Mouse (Mus musculus) embryonic facial prominence, embryonic 13.5 days (tissue): ENCODE measurements around the gene Mcee. TPM values are rescaled to one million over a fixed set of nuclear protein-coding genes. Genes with fewer than 3 reads are reported as not detected.

ENCODE experiments used
- ATAC-seq: fragments of 200-750 bp; cut with Nextera tagmentation; 2 replicates; pipeline ENCODE4 v1.8.0; 2017; ENCODE audit warnings: low read depth; ENCODE audit not compliant: insufficient number of reproducible peaks, insufficient read depth, low FRiP score, low TSS enrichment
- H3K27ac ChIP-seq: fragments of 300-500 bp; sonication (generic); 2 replicates; pipeline ENCODE4 v1.5.1; 2015; ENCODE audit warnings: moderate library complexity, mild to moderate bottlenecking, inconsistent platforms
- H3K27me3 ChIP-seq: fragments of 300-500 bp; sonication (generic); 2 replicates; pipeline ENCODE4 v1.6.1; 2015; ENCODE audit warnings: mild to moderate bottlenecking, inconsistent platforms
- H3K36me3 ChIP-seq: fragments of 300-500 bp; sonication (generic); 2 replicates; pipeline ENCODE4 v1.6.1; 2015; ENCODE audit warnings: mild to moderate bottlenecking, inconsistent platforms
- H3K4me1 ChIP-seq: fragments of 300-500 bp; sonication (generic); 2 replicates; pipeline ENCODE4 v1.6.1; 2015; ENCODE audit warnings: inconsistent platforms
- H3K4me2 ChIP-seq: fragments of 300-500 bp; sonication (generic); 2 replicates; pipeline ENCODE4 v1.6.1; 2015; ENCODE audit warnings: moderate library complexity, mild to moderate bottlenecking, inconsistent platforms
- H3K4me3 ChIP-seq: fragments of 300-500 bp; sonication (generic); 2 replicates; pipeline ENCODE4 v1.5.1; 2015; ENCODE audit warnings: mild to moderate bottlenecking, inconsistent platforms
- H3K9ac ChIP-seq: fragments of 300-500 bp; sonication (generic); 2 replicates; pipeline ENCODE4 v1.6.1; 2015; ENCODE audit warnings: mild to moderate bottlenecking, inconsistent platforms
- H3K9me3 ChIP-seq: fragments of 300-500 bp; sonication (generic); 2 replicates; pipeline ENCODE4 v1.6.1; 2016; ENCODE audit warnings: inconsistent platforms
- WGBS: fragments of 180-500 bp; shearing (Covaris S2); methylation state at CpG from one replicate; pipeline ENCODE4 v1.1.7; 2015; ENCODE audit warnings: mixed read lengths; 5-methylcytosine and 5-hydroxymethylcytosine counted together
- polyA plus RNA-seq: library from polyadenylated mRNA; unstranded; fragments of >200 nt; fragmentation: Nextera tagmentation; extraction: Ambion mirVana; gene quantifications from 2 replicates; pipeline ENCODE4 v1.2.1, GENCODE M21; 2015

The Mcee gene
- polyA plus RNA-seq, 1 experiment from 2014 or later = 58.3 TPM

DNA sequence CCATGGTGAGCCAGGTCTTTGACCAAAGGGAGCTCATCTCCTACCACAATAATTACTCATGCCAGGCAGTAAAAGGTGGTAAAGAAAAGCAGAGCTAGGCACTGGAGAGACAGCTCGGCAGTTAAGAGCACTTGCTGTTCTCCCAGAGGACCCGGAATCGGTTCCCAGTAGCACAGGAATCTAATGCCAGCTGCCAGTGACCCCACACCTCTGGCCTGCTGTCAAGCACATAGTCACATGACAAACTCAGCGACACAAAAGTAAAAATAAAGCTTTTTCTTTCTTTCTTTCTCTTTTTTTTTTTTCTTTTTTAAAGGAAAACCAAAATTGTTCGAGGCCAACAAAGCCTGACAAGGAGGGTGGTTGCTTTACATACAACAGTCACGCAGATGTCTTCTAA lies 22.6 kb upstream of the Mcee start:
- no peak overlapping the region for H3K4me3 ChIP-seq
- WGBS = 88% methylated on average over 6 of the region's 6 CpGs
- H3K36me3 ChIP-seq = peaks cover 53% of the 10 kb centered on the region
- H3K9ac ChIP-seq = no peak overlapping the region
- H3K27ac ChIP-seq = no peak overlapping the region
- no peaks in the 10 kb centered on the region for H3K27me3 ChIP-seq
- H3K9me3 ChIP-seq = no peaks in the 10 kb centered on the region
- H3K4me2 ChIP-seq = no peak overlapping the region
- peaks cover 12% of the 10 kb centered on the region for H3K4me1 ChIP-seq
- no peak for ATAC-seq

DNA sequence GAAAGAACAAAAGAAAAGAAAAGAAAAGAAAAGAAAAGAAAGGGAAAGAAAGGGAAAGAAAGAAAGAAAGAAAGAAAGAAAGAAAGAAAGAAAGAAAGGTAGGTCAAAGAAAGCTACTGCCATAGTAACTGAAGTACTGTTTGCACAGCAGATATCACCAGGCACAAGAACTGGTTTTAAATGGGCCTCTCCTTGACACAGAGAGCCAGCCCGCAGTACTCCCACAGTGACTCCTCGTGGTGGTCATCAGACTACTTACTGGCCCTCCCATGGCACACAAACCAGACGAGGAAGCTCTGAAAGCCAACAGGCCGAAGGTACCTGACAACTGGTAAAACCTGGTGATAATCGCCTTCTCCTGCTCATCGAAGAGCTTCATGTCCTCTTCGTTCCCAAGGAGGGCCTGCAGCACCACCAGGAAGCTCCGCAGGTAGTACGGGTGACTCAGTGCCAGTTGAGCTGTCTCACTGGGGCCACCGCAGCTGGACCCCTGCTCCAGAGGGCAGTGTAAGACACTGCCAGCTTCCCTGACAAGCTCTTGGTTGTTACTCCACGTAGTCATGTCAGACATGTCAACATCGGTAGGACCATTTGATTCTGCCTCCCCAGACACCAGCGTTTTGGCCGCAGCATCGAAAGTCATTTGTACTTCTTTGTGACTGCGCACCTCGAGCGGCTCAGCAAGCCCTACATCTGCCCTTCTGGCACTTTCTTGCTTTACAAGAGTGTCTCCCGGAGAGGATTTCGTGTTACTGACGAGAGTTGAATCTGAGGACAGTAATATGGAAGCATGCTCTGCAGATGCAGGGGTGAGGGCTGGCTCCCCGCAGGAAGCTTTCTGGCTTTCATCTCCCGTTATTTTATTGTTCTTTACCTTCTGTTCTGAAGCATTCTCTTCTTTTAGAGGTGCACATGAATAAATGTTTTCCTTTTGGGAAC lies 20.2 kb upstream of the Mcee start:
- H3K4me1 ChIP-seq = peaks cover 12% of the 10 kb centered on the region
- peaks cover 47% of the 10 kb centered on the region for H3K36me3 ChIP-seq
- H3K4me3 ChIP-seq = no peak overlapping the region
- WGBS = 90% methylated on average over 23 of the region's 23 CpGs
- no peak overlapping the region for H3K9ac ChIP-seq
- H3K4me2 ChIP-seq = no peak overlapping the region
- ATAC-seq = no peak
- no peak overlapping the region for H3K27ac ChIP-seq
- H3K9me3 ChIP-seq = no peaks in the 10 kb centered on the region
- no peaks in the 10 kb centered on the region for H3K27me3 ChIP-seq

DNA sequence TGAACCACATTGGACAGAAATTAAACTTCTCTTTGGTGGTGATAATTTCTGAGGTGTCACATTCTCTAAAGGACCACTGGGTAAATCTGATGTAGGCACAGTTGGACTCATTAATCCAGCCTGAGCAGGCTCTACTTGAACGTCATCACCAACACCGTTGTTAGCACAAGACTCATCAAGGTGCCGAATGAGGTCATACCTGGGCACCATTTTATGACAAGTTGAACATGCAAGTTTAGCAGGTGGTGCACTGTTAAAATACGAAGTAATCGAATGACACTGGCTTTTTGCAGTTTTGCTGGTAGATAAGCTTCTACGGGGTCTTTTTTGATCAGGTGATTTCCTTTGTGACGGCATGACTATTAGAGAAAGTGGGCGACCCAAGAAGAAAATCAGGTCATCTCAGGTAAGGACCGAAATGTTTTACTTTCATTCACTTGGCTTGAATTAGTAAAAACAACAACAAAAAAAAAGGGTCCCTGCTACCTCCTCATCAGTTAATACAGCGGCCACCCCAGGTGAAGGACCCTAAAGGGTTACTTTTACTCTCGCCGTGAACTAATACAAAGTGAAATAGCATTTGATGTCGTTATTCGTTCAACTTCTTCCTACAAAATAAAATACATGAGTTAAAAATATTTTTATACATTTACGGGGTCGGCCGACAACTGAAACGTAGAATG lies 19.1 kb upstream of the Mcee start:
- H3K9me3 ChIP-seq = no peaks in the 10 kb centered on the region
- peak overlapping the region; percentile 98 for H3K27ac ChIP-seq
- H3K4me3 ChIP-seq = peak overlapping the region; percentile 66
- H3K9ac ChIP-seq = peak overlapping the region; percentile 84
- no peaks in the 10 kb centered on the region for H3K27me3 ChIP-seq
- 12% methylated on average over 18 of the region's 18 CpGs for WGBS
- peak overlapping the region; percentile 66 for H3K4me2 ChIP-seq
- H3K4me1 ChIP-seq = peaks cover 12% of the 10 kb centered on the region
- ATAC-seq = 0 out of 2 replicates have a peak, but pooled peaks have one; percentile 20
- H3K36me3 ChIP-seq = peaks cover 52% of the 10 kb centered on the region

DNA sequence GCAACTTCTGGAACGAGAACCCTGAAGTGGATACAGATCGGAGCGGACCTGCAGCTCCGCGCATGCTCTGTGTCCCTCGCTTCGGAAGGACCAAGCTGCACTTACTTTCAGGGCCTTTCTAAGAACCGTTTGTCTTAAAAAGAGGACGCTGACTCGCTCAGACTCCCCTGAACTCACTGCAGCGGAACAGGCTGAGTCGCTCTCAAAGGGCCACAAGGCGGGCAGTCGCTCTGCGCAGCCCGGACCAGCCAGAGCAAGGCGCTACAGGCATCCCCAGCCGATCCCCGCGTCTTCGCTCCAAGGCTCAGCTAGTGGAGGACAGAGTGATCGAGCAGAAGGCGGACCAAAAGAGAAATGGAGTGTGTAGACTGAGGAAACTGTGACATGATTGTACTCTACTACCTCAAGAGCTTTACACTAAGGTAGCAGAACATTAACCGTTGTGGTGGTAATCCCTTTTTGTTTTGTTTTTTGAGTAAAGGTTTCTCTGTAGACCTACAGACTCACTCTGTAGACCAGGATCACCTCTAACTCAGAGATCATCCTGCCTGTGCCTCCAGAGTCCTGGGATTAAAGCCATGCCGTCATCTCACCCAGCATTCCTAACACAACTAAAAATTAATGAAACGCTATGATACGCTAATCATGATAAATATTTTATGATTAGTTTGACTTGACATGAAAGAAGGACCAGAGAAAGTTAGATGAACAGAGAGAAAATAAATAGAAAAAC lies 18.4 kb upstream of the Mcee start, which contains the start of gene Fan1:
Fan1 (minus strand) TSS at position 266 of the 733 bp plus-strand sequence.
- H3K9ac ChIP-seq = peak within 1 kb of the TSS; percentile 84
- no peaks in the 10 kb centered on the region for H3K27me3 ChIP-seq
- H3K4me1 ChIP-seq = peaks cover 12% of the 10 kb centered on the region
- ATAC-seq = peak; percentile 91
- H3K4me2 ChIP-seq = peak within 1 kb of the TSS; percentile 66
- H3K36me3 ChIP-seq = peaks cover 52% of the 10 kb centered on the region
- H3K27ac ChIP-seq = peak within 1 kb of the TSS; percentile 98
- H3K9me3 ChIP-seq = no peaks in the 10 kb centered on the region
- H3K4me3 ChIP-seq = peak within 1 kb of the TSS; percentile 66
- WGBS = 4% methylated on average over 27 of the region's 27 CpGs

DNA sequence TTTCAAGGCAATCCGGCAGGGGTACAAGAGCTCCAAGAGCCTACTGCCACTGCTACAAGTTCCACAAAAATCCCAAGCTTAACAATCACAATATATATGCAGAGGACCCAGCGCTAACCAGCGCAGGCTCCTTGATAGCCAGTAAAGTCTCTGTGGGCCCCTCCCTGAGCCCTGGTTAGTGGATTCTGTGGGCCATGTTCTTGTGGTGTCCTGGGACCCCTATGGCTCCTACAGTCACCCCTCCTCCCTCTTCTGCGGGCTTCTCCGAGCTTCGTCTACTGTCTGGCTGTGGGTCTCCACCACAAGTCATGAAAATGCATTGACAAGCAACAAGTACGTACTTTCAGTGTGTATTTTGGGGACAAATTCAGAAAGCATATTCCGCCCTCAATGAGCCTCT lies 928 bp upstream of the Mcee start:
- H3K4me1 ChIP-seq = peaks cover 14% of the 10 kb centered on the region
- peak overlapping the region; percentile 73 for H3K27ac ChIP-seq
- H3K4me2 ChIP-seq = peak overlapping the region; percentile 93
- H3K36me3 ChIP-seq = peaks cover 30% of the 10 kb centered on the region
- WGBS = 5% methylated on average over 8 of the region's 8 CpGs
- H3K27me3 ChIP-seq = no peaks in the 10 kb centered on the region
- no peaks in the 10 kb centered on the region for H3K9me3 ChIP-seq
- H3K9ac ChIP-seq = peak overlapping the region; percentile 89
- ATAC-seq = no peak
- H3K4me3 ChIP-seq = peak overlapping the region; percentile 80

DNA sequence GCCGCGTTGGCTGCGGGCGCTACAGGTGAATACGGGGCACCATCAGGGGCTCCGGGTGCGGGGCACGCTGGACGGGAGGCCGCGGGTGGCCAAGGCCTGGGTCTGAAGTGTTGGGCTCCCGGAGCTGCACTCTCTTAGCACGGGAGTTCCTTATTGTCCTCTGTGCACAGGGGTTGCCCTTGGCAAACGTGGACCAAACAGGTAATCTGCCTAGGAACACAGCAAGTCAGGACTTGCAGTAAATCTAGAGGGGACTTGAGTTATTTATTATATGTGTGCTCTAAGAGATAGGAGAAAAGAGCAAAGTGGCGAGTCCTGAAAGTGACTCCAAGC lies 378 bp downstream of the Mcee start:
- Histone ChIP-seq H3K4me3 (peak overlapping the region; percentile 80), H3K4me1 (peaks cover 14% of the 10 kb centered on the region), H3K36me3 (peaks cover 19% of the 10 kb centered on the region), H3K27ac (peak overlapping the region; percentile 86), H3K9me3 (no peaks in the 10 kb centered on the region), H3K4me2 (peak overlapping the region; percentile 93), H3K27me3 (no peaks in the 10 kb centered on the region), H3K9ac (peak overlapping the region; percentile 89)
- ATAC-seq = no peak
- under 1% methylated on average over 15 of the region's 15 CpGs for WGBS

DNA sequence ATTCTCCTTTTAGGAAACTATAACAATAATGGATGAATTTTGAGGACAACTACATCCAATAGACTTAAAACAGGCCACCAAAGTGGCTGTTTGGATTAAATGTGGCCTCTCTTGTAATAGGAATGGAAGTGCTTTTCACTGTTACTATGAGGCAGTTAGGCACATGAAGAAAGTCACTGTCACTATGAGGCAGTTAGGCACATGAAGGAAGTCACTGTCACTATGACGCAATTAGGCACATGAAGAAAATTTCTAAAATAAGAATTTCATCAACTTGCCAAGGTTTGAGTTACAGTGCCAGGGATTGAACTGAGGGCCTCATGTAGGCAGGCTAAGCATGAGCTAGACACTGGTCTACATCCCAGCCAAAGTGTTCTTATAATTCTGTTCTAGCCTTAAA lies 8.3 kb downstream of the Mcee start:
- WGBS = 91% methylated on average over 1 of the region's 1 CpGs
- H3K36me3 ChIP-seq = peaks cover 10% of the 10 kb centered on the region
- H3K9ac ChIP-seq = no peak overlapping the region
- H3K27ac ChIP-seq = no peak overlapping the region
- no peaks in the 10 kb centered on the region for H3K27me3 ChIP-seq
- no peak overlapping the region for H3K4me2 ChIP-seq
- no peak for ATAC-seq
- no peaks in the 10 kb centered on the region for H3K4me1 ChIP-seq
- H3K9me3 ChIP-seq = no peaks in the 10 kb centered on the region
- no peak overlapping the region for H3K4me3 ChIP-seq

DNA sequence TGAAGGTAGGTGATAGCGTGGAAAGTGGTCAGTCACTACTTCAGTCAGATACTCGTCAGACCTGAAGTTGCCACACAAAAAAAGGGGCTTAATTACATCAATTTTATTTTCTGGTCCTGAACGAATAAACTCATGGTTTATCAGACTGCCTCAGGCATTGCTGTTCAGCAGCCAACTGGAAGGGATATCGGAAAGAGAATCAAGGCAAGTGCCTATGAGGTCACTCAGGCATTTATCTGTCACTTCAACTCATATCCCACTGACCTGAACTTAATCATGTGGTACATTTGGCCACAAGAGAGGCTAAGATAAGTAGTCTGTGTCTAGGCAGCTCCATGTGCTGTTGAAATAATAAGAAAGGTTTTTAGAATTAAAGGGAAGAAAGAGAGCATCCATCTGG lies 10.0 kb downstream of the Mcee start:
- Histone ChIP-seq H3K9me3 (no peaks in the 10 kb centered on the region), H3K4me3 (no peak overlapping the region), H3K9ac (no peak overlapping the region), H3K27me3 (no peaks in the 10 kb centered on the region), H3K27ac (no peak overlapping the region), H3K4me2 (no peak overlapping the region), H3K4me1 (no peaks in the 10 kb centered on the region), H3K36me3 (peaks cover 10% of the 10 kb centered on the region)
- ATAC-seq = no peak
- 89% methylated on average over 4 of the region's 4 CpGs for WGBS

DNA sequence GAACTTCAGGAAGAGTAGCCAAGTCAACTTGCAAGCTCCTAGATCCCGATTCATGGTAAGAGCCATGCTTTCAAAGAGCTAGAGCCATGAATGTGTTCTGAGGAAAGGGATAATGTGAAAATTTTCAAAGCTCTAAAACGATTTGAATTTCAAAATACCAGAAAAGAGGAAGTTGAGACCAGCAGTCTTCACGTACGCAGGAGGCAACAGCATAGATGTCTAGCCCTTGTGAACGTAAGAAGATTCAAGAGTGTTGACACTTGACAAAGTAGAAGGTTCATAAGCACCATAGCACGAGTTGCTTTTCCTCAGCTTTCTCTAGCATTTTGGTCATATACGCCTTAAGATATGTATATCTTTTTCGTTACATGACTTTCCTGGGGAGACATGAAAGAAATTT lies 11.6 kb downstream of the Mcee start:
- Histone ChIP-seq H3K9me3 (no peaks in the 10 kb centered on the region), H3K4me1 (no peaks in the 10 kb centered on the region), H3K27me3 (no peaks in the 10 kb centered on the region), H3K4me2 (no peak overlapping the region), H3K9ac (no peak overlapping the region), H3K27ac (no peak overlapping the region), H3K4me3 (no peak overlapping the region), H3K36me3 (peaks cover 10% of the 10 kb centered on the region)
- no peak for ATAC-seq
- WGBS = 88% methylated on average over 8 of the region's 8 CpGs

DNA sequence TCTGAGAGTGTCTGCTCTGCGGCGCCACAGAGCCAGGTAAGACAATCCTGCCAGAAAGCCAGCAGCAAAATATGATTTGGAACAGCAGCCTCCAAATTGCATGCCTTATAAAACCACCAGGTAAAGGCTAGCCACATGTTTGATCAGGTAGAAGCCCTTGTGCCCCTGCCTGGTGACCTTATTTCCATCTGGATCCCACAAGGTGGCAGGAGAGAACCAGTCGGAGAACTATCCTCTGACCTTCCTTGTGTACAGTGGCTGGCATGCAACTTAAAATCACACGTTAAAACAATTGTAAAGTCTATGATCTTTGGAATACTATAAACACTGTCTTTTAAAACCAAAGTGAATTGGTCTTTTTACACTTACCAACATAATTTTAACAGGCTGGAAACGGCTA lies 32.5 kb downstream of the Mcee start:
- Histone ChIP-seq H3K9me3 (no peaks in the 10 kb centered on the region), H3K27ac (no peak overlapping the region), H3K36me3 (no peaks in the 10 kb centered on the region), H3K4me3 (no peak overlapping the region), H3K4me2 (no peak overlapping the region), H3K27me3 (no peaks in the 10 kb centered on the region), H3K9ac (no peak overlapping the region), H3K4me1 (no peaks in the 10 kb centered on the region)
- no peak for ATAC-seq
- WGBS = 54% methylated on average over 5 of the region's 5 CpGs

DNA sequence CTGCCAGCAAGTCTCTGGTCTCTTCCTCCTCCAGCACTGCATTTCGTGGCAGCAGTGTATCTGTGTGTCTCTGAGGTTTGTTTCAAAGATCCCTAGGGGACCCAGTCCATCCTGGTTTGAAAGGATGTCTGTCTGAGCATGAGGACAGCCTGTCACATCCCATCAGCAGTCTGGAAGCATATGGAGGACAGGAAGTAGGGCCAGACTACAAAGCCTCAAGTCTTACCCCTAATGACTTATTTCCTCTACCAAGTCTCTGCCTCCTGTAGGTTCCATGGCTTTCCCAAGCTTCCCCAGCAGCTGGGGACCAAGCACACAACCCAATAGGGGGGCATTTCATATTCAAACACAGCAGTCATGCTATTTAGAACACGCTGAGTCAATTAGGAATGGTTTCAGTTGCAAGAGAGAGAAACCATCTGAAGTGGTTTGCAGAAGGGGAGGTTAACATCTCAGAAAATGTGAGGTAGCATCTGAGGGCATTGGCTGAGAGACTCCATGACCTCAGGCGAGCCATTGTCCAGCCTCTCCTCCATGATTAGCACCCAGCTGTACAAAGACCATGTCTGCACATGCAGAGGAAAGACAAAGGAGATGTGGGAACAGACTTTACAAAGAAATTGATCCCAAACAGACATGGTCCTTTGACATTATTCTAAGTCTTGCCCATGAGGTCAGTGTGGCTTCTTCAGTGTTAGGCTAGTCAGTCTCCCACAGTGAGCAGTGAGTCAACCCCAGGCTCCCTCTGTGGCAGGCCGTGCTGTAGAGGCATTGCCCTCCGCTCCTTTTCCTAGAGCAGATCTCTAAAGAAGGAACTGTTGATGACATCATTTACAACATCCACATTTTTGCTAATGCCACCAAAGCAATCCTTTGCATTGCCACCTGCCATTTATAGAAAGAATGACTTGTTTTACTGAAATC lies 47.5 kb downstream of the Mcee start:
- no peaks in the 10 kb centered on the region for H3K36me3 ChIP-seq
- H3K9me3 ChIP-seq = no peaks in the 10 kb centered on the region
- no peak overlapping the region for H3K9ac ChIP-seq
- no peak for ATAC-seq
- 48% methylated on average over 5 of the region's 5 CpGs for WGBS
- no peak overlapping the region for H3K27ac ChIP-seq
- H3K27me3 ChIP-seq = no peaks in the 10 kb centered on the region
- no peak overlapping the region for H3K4me3 ChIP-seq
- no peak overlapping the region for H3K4me2 ChIP-seq
- H3K4me1 ChIP-seq = peaks cover 15% of the 10 kb centered on the region
